38 mouse cellular contexts compared by ENCODE assay signal in the genomic region with DNA sequence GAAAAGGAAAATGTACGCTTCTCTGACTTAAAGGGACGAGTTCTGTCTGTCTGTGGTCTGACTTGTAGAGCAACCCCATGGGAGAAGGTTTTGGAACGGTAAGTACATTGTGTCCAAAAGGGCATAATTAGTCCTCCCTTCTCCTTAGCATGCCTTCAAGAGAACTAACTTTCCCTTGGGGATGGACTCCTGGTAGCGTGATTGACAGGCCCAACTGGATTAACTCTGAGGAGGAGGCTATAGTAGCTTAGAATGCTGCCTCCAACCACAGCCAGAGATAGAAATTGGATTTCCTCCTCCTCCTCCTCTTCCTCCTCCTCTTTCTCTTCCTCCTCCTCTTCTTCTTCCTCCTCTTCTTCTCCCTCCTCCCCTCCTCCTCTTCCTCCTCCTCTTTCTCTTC. TPM values are rescaled to one million over a fixed set of nuclear protein-coding genes. Genes with fewer than 3 reads are reported as not detected.
"Had no signal": no experiment of that assay in that cellular context is flagged by ENCODE, and none has a peak within 500 bp of the region (broad histone marks: within the 10 kb centered on the region; RNA-seq: fewer than 3 reads in every experiment).

No protein-coding gene starts in this region.

- H3K4me1 ChIP-seq: limb, embryonic 15.5 days; liver, embryonic 12.5 days; liver, embryonic 13.5 days; liver, embryonic 15.5 days; megakaryocyte, embryonic 14.5 days had no signal

- H3K36me3 ChIP-seq: limb, embryonic 10.5 days; limb, embryonic 12.5 days; limb, embryonic 13.5 days; limb, embryonic 15.5 days; liver, embryonic 12.5 days; liver, embryonic 13.5 days; liver, embryonic 15.5 days; lung, embryonic 15.5 days; midbrain, embryonic 10.5 days; midbrain, embryonic 12.5 days; midbrain, embryonic 13.5 days; midbrain, embryonic 15.5 days; neural tube, embryonic 12.5 days had no signal

- H3K9me3 ChIP-seq: limb, embryonic 10.5 days; limb, embryonic 12.5 days; limb, embryonic 13.5 days; limb, embryonic 15.5 days; liver, embryonic 12.5 days; liver, embryonic 13.5 days; liver, embryonic 15.5 days; lung, embryonic 15.5 days; midbrain, embryonic 10.5 days; midbrain, embryonic 12.5 days; midbrain, embryonic 13.5 days; neural tube, embryonic 12.5 days had no signal

- H3K27ac ChIP-seq: limb, embryonic 10.5 days; limb, embryonic 12.5 days; limb, embryonic 13.5 days; limb, embryonic 15.5 days; liver, embryonic 12.5 days; liver, embryonic 13.5 days; liver, embryonic 14.5 days; liver, embryonic 15.5 days; lung, embryonic 15.5 days; macrophage; midbrain, embryonic 10.5 days; midbrain, embryonic 12.5 days; midbrain, embryonic 13.5 days; midbrain, embryonic 15.5 days; neural tube, embryonic 12.5 days had no signal

- H3K27me3 ChIP-seq: limb, embryonic 12.5 days; limb, embryonic 13.5 days; limb, embryonic 15.5 days; liver, embryonic 12.5 days; liver, embryonic 13.5 days; liver, embryonic 15.5 days; lung, embryonic 15.5 days; megakaryocyte, embryonic 14.5 days; midbrain, embryonic 12.5 days; midbrain, embryonic 13.5 days; midbrain, embryonic 15.5 days; neural tube, embryonic 12.5 days had no signal

- DNase-seq: left cerebral cortex, postnatal 4 days; liver; liver, embryonic 13.5 days; liver, postnatal 0 days; lung, adult 18-20 months; lung, adult 2 months; lung, embryonic 14.5 days; lung, postnatal 10 days; lung, postnatal 14 days; lung, postnatal 36 days; lung, postnatal 4 days; midbrain, embryonic 14.5 days had no signal

- H3K4me2 ChIP-seq: limb, embryonic 12.5 days; limb, embryonic 13.5 days; limb, embryonic 15.5 days; liver, embryonic 11.5 days; liver, embryonic 12.5 days; liver, embryonic 13.5 days; liver, embryonic 15.5 days; lung, embryonic 14.5 days; lung, embryonic 15.5 days; midbrain, embryonic 11.5 days; midbrain, embryonic 12.5 days; midbrain, embryonic 13.5 days; midbrain, embryonic 15.5 days; neural tube, embryonic 12.5 days had no signal

- ATAC-seq: liver, embryonic 12.5 days; liver, postnatal 0 days; lung, postnatal 0 days; midbrain, embryonic 13.5 days; midbrain, embryonic 15.5 days had no signal

- H3K9ac ChIP-seq: limb, embryonic 12.5 days; limb, embryonic 13.5 days; limb, embryonic 15.5 days; liver, embryonic 12.5 days; liver, embryonic 13.5 days; liver, embryonic 14.5 days; liver, embryonic 15.5 days; liver, postnatal 0 days; lung, embryonic 14.5 days; lung, embryonic 15.5 days; midbrain, embryonic 12.5 days; midbrain, embryonic 13.5 days; midbrain, embryonic 15.5 days; neural tube, embryonic 12.5 days had no signal

- H3K4me3 ChIP-seq: limb, embryonic 10.5 days; limb, embryonic 12.5 days; limb, embryonic 13.5 days; limb, embryonic 15.5 days; liver, embryonic 12.5 days; liver, embryonic 13.5 days; liver, embryonic 15.5 days; lung, embryonic 15.5 days; megakaryocyte, embryonic 14.5 days; midbrain, embryonic 10.5 days; midbrain, embryonic 12.5 days; midbrain, embryonic 13.5 days; midbrain, embryonic 15.5 days; neural tube, embryonic 12.5 days had no signal

RNA-seq across cellular contexts. Expression of gene 1700086D15Rik, which starts 39.4 kb away (rescaled TPM):
- total RNA-seq: megakaryocyte progenitor cell, adult 5-6 weeks; megakaryocyte, adult 5-6 weeks; megakaryocyte-erythroid progenitor cell, adult 5-6 weeks; midbrain, postnatal 0 days; monocyte, adult 5-6 weeks had no signal
- polyA plus RNA-seq: limb, embryonic 10.5 days; limb, embryonic 12.5 days; liver, adult 2 months; liver, embryonic 11.5 days; liver, embryonic 12.5 days; liver, embryonic 13.5 days; liver, embryonic 14.5 days; liver, embryonic 15.5 days; liver, embryonic 16.5 days; liver, postnatal 0 days; macrophage; midbrain, embryonic 11.5 days; midbrain, embryonic 13.5 days; neural tube, embryonic 11.5 days; neural tube, embryonic 12.5 days had no signal

RNA-seq across cellular contexts. Expression of gene Arhgap44, which starts 42.5 kb away (rescaled TPM):
- total RNA-seq: megakaryocyte progenitor cell, adult 5-6 weeks; megakaryocyte, adult 5-6 weeks; megakaryocyte-erythroid progenitor cell, adult 5-6 weeks; monocyte, adult 5-6 weeks had no signal
- polyA plus RNA-seq: macrophage had no signal
